Mouse (Mus musculus) ES-E14 (cell line): ENCODE measurements around the gene Vps35. TPM values are rescaled to one million over a fixed set of nuclear protein-coding genes. Genes with fewer than 3 reads are reported as not detected.
A peak's percentile ranks its signal among the peaks of the same experiment; 100 is the strongest.

Experiments used
- DNase-seq: peaks from one replicate; pipeline ENCODE4 v3.0.0-alpha.2; 2013; ENCODE audit warnings: low read depth, low spot score
- H3K27ac ChIP-seq: 2 replicates; pipeline ENCODE4 v1.5.1; 2012; ENCODE audit warnings: low read depth, mild to moderate bottlenecking, low read length, moderate library complexity, mixed read lengths; ENCODE audit not compliant: poor library complexity, insufficient read depth, severe bottlenecking
- H3K36me3 ChIP-seq: 2 replicates; pipeline ENCODE4 v1.6.1; 2012; ENCODE audit warnings: mild to moderate bottlenecking, low read length, moderate library complexity, mixed read lengths; ENCODE audit not compliant: control insufficient read depth, poor library complexity, insufficient read depth, severe bottlenecking
- H3K4me1 ChIP-seq, 2 experiments: fragments of 150-350 bp in 1 of 2; sonication (generic) in 1 of 2; 2 replicates each; pipeline ENCODE4 v1.6.1; 2012; ENCODE audit warnings: low read length in 2 of 2, mild to moderate bottlenecking in 1 of 2, mixed read lengths in 1 of 2; ENCODE audit not compliant: control insufficient read depth in 2 of 2, insufficient read depth in 2 of 2, poor library complexity in 1 of 2
- H3K4me3 ChIP-seq, 2 experiments: fragments of 150-350 bp in 1 of 2; sonication (generic) in 1 of 2; 2 replicates each; pipeline ENCODE4 v1.5.1; 2012; ENCODE audit warnings: low read length in 2 of 2, low read depth in 1 of 2, mild to moderate bottlenecking in 1 of 2, mixed read lengths in 1 of 2; ENCODE audit not compliant: insufficient read depth in 1 of 2, poor library complexity in 1 of 2, severe bottlenecking in 1 of 2
- H3K9ac ChIP-seq: 2 replicates; pipeline ENCODE4 v1.6.1; 2012; ENCODE audit warnings: low read depth, mild to moderate bottlenecking, low read length, mixed read lengths; ENCODE audit not compliant: poor library complexity, insufficient read depth, severe bottlenecking
- H3K9me3 ChIP-seq: fragments of 150-350 bp; sonication (generic); 2 replicates; pipeline ENCODE4 v1.6.1; 2012; ENCODE audit warnings: low read depth, mild to moderate bottlenecking, low read length; ENCODE audit not compliant: control insufficient read depth, insufficient read depth
- CHD2 ChIP-seq: IDR thresholded peaks from 2 replicates; pipeline ENCODE4 v1.6.1; 2014; ENCODE audit warnings: mild to moderate bottlenecking, low read depth, low read length, inconsistent platforms
- HCFC1 ChIP-seq: IDR thresholded peaks from 2 replicates; pipeline ENCODE4 v1.6.1; 2012; ENCODE audit warnings: low read length, inconsistent platforms, borderline replicate concordance; ENCODE audit not compliant: insufficient read depth
- MAFK ChIP-seq: IDR thresholded peaks from 2 replicates; pipeline ENCODE4 v1.6.1; 2014; ENCODE audit warnings: mild to moderate bottlenecking, low read depth, low read length, inconsistent platforms; ENCODE audit not compliant: insufficient read depth
- ZC3H11A ChIP-seq: IDR thresholded peaks from 2 replicates; pipeline ENCODE4 v1.6.1; 2012; ENCODE audit warnings: low read depth, mild to moderate bottlenecking, inconsistent platforms, low read length, borderline replicate concordance
- ZNF384 ChIP-seq: IDR thresholded peaks from 2 replicates; pipeline ENCODE4 v1.6.1; 2012; ENCODE audit warnings: low read depth, low read length, inconsistent platforms
- in situ Hi-C, 2 experiments: fragments of 600-800 bp; cut with MboI; formaldehyde crosslinking; loops; one replicate each; pipeline ENCODE4 v1.15.1; 2025; ENCODE audit warnings: low sequenced_read_pairs in 2 of 2, inconsistent platforms in 1 of 2; ENCODE audit not compliant: unreplicated experiment in 2 of 2
- total RNA-seq: library from RNA; depleted of rRNA; stranded (reverse); fragments of 300-350 nt; gene quantifications from 2 replicates; pipeline ENCODE4 v1.2.3, GENCODE M21; 2012

Vps35 gene
- total RNA-seq, 1 experiment: 109 TPM

DNA sequence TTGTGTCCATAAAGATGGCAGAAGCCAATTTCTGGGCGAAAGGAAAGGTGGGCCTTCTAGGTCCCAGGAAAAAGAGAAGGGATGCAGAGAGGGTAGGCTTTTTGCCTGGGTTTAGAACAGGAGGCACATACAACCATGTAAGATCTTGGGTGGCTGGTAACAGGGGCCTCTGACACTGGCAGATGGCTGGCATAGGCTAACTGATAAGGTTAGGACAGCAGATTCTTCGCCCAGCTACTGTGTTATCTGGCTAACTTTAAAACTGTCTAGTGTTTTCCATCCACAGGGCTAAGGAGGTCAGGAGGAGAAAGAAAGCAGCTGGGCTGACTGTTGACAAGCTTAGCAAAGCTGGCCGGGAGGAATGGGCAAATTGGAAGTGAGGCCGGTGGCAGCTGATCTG, 18.9 kb upstream of the Vps35 start:
- H3K36me3 ChIP-seq: no peaks in the 10 kb centered on the region
- TF ChIP-seq HCFC1: no peak
- no peak for TF ChIP-seq ZNF384
- TF ChIP-seq ZC3H11A: no peak
- H3K4me3 ChIP-seq: no peak overlapping the region
- H3K4me1 ChIP-seq: peaks cover 0 to 3% of the 10 kb centered on the region in 2 experiments; a peak in 1 of 4 replicates
- DNase-seq: no peak
- no peaks in the 10 kb centered on the region for H3K9me3 ChIP-seq
- H3K9ac ChIP-seq: no peak overlapping the region
- in situ Hi-C loops: no loop called here
- H3K27ac ChIP-seq: no peak overlapping the region

DNA sequence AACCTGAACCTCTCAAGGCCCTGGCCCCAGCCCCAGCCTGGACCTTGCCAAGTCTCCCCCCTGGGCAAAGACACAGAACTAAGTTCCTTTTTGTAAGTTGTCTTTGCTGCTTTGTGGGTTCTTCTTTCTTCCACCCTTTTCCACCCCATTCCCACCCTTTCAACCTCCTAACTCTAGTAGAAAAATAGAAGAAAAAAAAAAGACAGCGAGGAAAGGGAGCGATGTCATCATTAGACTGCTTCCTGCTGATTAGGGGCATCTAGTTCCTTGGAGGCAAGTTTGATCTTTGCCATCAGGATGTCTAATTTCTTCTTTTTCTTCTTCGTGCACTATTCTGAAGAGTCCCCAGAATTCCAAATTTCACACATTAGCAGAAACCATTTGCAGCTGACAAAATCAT, 13.4 kb upstream of the Vps35 start:
- TF ChIP-seq ZNF384: no peak
- TF ChIP-seq CHD2: no peak
- TF ChIP-seq MAFK: no peak
- no peak for TF ChIP-seq HCFC1
- no peak for TF ChIP-seq ZC3H11A
- no peak for DNase-seq

DNA sequence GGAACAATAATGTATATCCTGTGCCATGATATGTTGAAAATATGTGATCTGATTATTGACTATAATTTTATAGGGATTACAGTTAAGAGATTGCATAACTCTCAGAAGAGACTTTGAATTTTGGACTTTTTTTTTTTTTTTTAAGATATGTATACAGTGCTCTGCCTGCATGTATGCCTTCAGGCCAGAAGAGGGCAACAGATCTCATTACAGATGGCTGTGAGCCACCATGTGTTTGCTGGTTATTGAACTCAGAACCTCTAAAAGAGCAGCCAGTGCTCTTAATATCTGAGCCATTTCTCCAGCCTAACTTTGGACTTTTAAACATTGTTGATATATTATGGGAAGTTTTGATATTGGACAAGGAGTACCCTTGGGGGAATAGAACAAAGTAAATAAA, 12.1 kb upstream of the Vps35 start:
- Histone ChIP-seq H3K9ac (no peak overlapping the region), H3K27ac (no peak overlapping the region), H3K9me3 (no peaks in the 10 kb centered on the region), H3K36me3 (peaks cover 3% of the 10 kb centered on the region), H3K4me1 (no peaks in the 10 kb centered on the region), H3K4me3 (no peak overlapping the region)
- no peak for DNase-seq
- in situ Hi-C loops: no loop called here
- TF ChIP-seq ZC3H11A (peak; percentile 30; the same call in 1 of the 2 replicates), MAFK (no peak), ZNF384 (peak; percentile 62), CHD2 (no peak), HCFC1 (no peak)

More for the DNA sequence above, 13.4 kb upstream of the Vps35 start:
- Histone ChIP-seq H3K4me3 (no peak overlapping the region), H3K27ac (no peak overlapping the region), H3K4me1 (no peaks in the 10 kb centered on the region), H3K9ac (no peak overlapping the region), H3K36me3 (no peaks in the 10 kb centered on the region; the same call in 1 of the 2 replicates), H3K9me3 (no peaks in the 10 kb centered on the region)
- in situ Hi-C loops: no loop called here

DNA sequence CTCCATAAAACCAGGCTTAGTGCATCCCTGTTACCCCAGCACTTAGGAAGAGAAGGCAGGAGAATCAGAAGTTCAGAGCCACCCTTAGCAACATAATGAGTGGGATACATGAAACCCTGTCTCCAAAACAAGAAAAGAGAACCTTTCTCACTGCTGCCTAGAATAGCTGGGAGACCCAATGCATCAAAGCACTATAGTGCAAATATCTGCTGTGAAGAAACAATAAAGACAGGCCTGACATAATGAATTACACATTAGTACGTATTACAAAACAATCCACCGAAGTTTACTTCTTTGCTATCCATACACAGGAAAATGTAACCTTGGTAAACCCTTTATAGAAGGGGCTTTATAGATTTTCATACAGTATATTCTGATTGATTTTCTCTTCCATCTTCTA, 9.0 kb upstream of the Vps35 start:
- Histone ChIP-seq H3K4me1 (no peaks in the 10 kb centered on the region), H3K4me3 (no peak overlapping the region), H3K9ac (no peak overlapping the region), H3K9me3 (no peaks in the 10 kb centered on the region), H3K36me3 (peaks cover 7% of the 10 kb centered on the region), H3K27ac (no peak overlapping the region)
- no peak for DNase-seq
- TF ChIP-seq MAFK: no peak
- TF ChIP-seq HCFC1: no peak
- TF ChIP-seq CHD2: no peak
- no peak for TF ChIP-seq ZNF384
- no peak for TF ChIP-seq ZC3H11A
- in situ Hi-C loops: no loop called here

DNA sequence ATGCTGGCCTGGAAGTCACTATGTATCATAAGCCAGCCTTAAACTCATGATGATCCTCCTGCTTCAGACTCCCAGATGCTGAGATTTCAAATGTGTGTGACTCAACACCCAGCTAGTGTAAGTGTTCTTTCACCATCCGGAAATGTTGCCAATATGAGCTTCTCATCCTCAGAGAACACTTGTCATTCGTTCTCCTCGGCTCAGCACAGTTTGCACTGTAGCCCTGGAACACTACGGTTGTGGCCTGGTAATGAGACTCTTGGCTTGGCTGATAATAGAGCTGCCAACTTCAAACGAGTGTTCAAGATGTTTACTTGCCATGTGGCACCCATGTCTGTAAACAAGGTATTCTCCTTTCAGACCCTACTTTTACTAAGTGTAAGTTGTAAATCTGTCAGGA, 3.9 kb upstream of the Vps35 start:
- DNase-seq: no peak
- Histone ChIP-seq H3K9ac (no peak overlapping the region), H3K4me3 (no peak overlapping the region), H3K9me3 (no peaks in the 10 kb centered on the region), H3K36me3 (peaks cover 13% of the 10 kb centered on the region), H3K4me1 (peaks cover 0 to 3% of the 10 kb centered on the region in 2 experiments; a peak in 1 of 4 replicates), H3K27ac (no peak overlapping the region)
- in situ Hi-C loops: no loop called here
- no peak for TF ChIP-seq CHD2
- TF ChIP-seq ZNF384: no peak
